Mouse (Mus musculus): Measurements from ENCODE around the gene Limd2.

- TF ChIP-seq CTCF (conservative IDR thresholded peaks at IDR 0.05; ENCODE audit: insufficient read depth, insufficient read length, low read depth, low read length) (no peak), POLR2A (IDR thresholded peaks at IDR 0.05; ENCODE audit: low read depth, low read length) (no peak)
Observed at GRCm38 (mm10) chr11:106179711-106180448, 19.2 kb upstream of the Limd2 start.

Data from kidney, adult 2 months (tissue).